Mouse (Mus musculus): Measurements from ENCODE around the gene Mgea5.

Mgea5 gene

DNA sequence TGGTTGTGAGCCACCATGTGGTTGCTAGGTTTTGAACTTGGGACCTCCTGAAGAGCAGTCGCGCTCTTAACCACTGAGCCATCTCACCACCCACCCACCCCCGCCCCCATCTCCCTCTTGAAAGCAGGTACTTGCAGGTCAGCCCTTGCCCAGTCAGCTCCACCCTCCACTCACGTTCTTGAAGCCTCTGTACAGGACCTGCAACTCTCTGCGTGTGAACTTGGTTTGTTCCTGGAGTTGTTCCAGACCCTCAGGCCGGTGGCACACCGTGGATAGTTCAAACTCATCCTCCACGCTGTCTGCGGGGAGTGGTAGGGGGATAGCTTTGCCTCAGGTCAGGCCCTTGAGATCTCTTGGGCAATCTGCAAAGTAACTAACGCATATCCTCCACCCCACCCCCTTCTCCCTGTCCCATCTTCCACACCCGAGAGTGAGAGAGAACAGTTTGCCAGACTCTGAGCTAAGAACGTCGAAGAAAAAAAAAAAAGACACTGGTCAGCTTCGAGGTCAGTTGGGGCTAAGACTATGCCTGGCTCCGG is 11.8 kb upstream of the Mgea5 start:
- DNase-seq (ENCODE audit: low spot score) = no peak

DNA sequence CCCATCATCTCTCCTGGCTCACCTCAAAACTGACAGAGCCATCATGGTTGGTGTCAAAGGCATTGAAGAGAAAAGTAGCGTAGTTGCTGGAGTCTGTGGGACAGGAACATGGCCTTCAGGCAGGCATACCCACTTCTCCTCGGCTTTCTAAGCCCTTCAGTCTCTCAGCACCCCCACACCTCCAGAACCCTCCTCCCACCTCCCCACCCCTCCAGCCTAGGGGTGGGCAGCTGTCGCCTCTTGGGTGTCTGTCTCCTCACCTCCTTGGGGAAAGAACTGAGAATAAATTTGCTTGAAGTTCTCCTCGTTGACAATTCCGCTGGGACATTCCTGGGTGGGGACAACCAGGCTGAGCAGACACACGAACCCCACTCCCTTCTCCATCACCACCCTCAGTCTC is 11.1 kb upstream of the Mgea5 start:
- no peak for DNase-seq (ENCODE audit: low spot score)

- no peak for DNase-seq (ENCODE audit: low spot score)
Observed at GRCm38 (mm10) chr19:45792404-45792803, 8.8 kb upstream of the Mgea5 start.

- DNase-seq (ENCODE audit: low spot score) = peak; percentile 71
Observed at GRCm38 (mm10) chr19:45789888-45790874, 6.5 kb upstream of the Mgea5 start.

DNA sequence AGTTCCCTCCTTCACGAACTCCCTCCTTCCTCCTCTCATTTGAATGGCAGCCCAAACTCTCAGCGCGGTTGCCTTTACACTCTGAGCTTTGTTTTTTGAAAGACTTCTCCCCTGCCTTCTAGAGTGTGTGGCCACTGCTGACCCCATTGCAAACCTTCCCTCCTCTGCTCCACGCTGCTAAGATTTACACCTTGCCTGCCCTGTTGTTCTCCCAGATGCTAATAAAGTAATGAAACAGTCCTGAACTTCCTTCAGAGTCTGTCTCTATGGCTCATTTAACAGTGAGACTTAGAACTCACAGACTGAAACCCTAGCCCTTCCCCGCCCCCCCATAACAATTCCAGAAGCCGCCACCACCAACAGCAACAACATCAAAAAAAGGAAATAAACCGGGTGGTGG is 5.7 kb upstream of the Mgea5 start:
- no peak for DNase-seq (ENCODE audit: low spot score)

GRCm38 (mm10) chr19:45788337-45788736 is 4.7 kb upstream of the Mgea5 start:
- DNase-seq (ENCODE audit: low spot score) = no peak

DNA sequence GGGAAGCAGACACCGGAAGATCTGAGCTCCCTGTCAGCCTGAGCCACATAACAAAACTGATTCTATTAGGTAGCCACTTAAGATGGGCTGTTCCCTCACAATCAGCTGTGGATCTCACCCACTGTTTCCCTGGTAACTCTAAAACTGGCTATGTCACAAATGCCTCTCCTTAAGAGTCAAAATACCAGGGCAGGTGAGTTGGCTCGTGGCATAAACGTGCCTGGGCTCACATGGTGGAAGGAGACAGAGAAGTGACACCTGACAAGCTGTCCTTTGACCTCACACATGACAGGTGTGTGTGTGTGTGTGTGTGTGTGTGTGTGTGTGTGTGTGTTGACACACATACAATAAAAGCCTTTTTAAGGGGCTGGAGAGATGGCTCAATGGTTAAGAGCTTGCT is 3.8 kb upstream of the Mgea5 start:
- no peak for DNase-seq (ENCODE audit: low spot score)

GRCm38 (mm10) chr19:45785470-45785869 is 1.8 kb upstream of the Mgea5 start:
- no peak for DNase-seq (ENCODE audit: low spot score)

DNA sequence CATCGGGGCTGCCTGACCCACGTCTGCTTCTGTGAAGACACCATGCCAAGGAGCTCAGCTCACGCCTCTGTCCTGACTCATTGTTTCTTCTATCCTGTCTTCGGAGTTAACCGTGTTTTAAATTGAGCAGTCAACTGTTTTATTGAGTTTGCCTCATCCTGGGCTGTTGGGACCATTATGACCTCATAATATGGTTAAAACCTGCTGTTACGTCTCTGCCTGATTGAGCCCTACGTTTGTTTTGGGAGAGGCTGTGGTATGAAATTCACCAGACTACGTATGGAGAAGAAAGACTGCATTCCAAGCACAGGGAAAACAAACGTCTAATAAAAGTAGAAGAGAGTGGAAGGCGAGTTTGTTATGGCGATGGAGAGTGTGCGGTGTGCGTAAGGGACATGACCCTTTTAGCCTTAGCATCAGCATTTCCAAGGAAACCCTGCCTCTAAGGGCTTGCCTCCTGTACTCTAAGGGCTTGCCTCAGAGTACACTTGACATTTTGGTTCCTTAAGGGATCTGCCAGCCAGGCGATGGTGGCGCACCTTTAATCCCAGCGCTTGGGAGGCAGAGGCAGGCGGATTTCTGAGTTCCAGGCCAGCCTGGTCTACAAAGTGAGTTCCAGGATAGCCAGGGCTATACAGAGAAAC is 418 bp upstream of the Mgea5 start:
- DNase-seq (ENCODE audit: low spot score) = no peak

DNA sequence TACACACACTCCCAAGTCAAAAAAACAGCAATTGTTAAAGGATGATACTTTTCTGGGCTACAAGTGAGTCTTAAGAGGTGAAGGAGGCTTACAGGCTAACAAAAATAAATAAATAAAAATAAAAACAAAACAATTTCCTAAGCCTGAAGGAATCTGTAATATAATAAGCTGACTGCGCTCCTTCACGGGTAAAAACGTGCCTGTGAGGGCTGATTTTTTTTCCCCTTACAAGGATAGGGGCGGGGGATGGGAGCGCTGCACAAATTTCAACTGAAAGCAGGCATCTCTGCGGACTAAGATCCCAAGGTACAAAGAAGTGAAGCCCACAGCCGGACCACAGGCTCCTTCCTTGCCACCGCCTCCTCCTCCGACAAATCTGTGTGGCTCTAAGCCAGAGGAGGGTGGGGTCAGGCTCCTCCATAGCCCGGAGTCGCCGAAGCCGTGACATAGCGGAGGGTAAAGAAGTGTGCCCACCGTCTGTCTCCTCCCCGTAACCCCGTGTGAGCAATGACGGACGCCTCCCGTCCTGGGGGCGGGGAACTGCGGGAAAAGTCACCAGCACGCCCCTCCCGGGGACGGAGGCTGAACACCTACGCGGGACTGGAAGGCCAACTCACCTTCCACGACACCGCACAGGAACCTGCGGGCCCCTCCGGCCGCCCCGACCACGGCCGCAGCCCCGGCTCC is 1.2 kb downstream of the Mgea5 start:
- DNase-seq (ENCODE audit: low spot score) = peak; percentile 55

- no peak for DNase-seq (ENCODE audit: low spot score)
Observed at GRCm38 (mm10) chr19:45781676-45782075, 2.0 kb downstream of the Mgea5 start.

- no peak for DNase-seq (ENCODE audit: low spot score)
Observed at GRCm38 (mm10) chr19:45780350-45780915, 3.2 kb downstream of the Mgea5 start.

DNA sequence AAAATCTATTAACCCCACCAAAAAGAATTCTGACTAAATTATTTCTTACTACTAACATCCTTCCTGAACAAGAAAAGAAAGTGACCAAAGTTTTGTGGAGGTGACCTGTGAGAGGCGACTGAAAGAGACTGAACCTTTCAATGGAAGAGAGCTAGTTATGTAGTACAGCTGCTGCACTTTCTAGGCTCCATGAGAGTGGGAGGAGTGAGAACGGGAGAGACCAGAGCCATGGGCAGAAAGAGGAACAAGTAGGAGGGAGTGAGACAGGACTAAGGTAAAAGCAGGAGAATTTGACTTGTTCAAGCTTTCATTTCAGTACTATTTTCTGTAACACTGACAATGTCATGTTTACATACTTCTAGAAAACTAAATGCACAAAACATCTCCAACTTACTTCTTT is 8.2 kb downstream of the Mgea5 start:
- no peak for DNase-seq (ENCODE audit: low spot score)

GRCm38 (mm10) chr19:45771501-45771900 is 12.1 kb downstream of the Mgea5 start:
- no peak for DNase-seq (ENCODE audit: low spot score)

GRCm38 (mm10) chr19:45760810-45761209 is 22.8 kb downstream of the Mgea5 start:
- no peak for DNase-seq (ENCODE audit: low spot score)

- no peak for DNase-seq (ENCODE audit: low spot score)
Observed at GRCm38 (mm10) chr19:45758671-45759070, 25.0 kb downstream of the Mgea5 start.

- DNase-seq (ENCODE audit: low spot score) = no peak
Observed at GRCm38 (mm10) chr19:45753551-45753950, 30.1 kb downstream of the Mgea5 start.

DNA sequence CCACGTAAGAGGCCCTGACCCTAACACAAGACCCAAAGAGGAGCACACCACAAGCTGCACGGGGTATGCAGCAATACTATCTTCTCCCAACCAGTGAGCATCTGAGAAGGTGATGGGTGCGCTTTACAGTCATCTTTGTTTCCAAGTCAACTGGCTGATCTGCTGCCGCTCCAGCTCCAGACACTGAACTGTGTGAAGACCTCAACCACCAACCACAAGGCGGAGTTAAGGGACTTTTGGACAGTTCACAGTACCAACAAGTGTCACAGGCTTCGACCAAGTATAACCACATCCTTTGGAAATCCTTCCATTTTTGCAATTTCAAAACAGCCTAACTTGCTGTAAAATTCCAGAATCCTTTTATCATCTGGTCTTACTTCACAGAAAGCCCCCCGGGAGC is 31.8 kb downstream of the Mgea5 start:
- DNase-seq (ENCODE audit: low spot score) = no peak

DNA sequence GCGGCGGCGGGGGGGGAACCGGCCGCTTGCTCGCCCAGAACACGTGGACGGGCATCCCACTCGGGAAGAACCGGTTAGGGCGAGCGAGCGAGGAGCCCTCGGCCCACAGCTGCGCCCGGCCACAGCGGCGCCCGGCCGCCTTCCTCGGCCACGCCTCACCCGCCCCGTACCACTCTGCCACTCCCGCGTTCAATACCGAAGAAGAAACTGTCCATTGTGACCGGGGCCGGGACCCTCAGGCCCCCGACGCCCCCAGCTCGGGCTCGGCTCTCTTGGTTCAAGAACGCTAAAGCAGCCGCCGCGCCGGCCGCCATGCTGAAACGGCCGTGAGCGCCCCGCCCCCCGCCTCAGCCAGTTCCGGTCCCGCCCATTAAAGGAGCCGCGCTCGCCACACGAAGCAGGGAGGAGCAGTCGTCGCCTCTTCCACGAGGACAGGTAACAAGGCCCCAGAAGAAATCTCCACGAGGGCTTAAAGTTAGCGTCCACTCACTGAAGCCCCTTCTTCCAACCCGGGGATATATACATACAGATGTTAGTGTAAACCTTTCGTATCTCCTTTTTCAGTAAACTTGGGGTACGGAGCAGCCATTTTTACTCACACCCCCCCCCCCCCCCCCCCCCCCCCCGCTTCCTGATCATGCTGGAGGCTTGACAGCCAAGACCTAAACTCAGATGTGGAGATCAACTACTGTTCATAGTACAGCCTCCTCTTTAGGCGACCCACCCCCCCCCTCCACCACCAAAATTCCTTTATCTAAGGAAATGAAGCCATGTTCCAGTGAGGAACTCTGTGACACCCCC is 34.2 kb downstream of the Mgea5 start, which contains the start of gene Npm3:
Npm3 (minus strand) TSS at position 349 of the 801 bp plus-strand sequence.
- DNase-seq (ENCODE audit: low spot score) = peak; percentile 81

GRCm38 (mm10) chr19:45748691-45749242 is 34.9 kb downstream of the Mgea5 start:
- DNase-seq (ENCODE audit: low spot score) = no peak

DNA sequence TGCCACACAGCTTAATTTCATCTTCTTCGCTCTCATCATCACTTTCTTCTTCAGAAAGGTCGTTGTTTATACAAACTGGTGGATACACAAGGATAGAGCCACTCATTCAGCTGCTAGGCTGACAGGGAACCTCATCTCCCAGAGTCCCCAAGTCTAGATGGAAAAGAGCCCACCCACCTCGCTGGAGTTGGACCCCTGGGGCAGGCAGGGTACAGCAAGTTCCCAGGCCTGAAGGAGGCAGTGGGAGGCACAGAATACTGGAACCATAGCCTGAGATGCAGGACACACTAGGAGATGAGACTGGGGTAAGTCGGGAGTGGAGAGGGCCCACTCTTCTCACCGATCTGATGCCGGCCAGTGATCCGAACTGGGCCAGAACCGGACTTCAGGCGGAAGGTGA is 35.4 kb downstream of the Mgea5 start:
- DNase-seq (ENCODE audit: low spot score) = no peak

All from c-Kit-positive CD71-positive TER-119-positive erythroid progenitor cells, embryonic 14.5 days (primary cell).